In genomic region chr17:13685621-13686020, GRCm38 (mm10) we compare ENCODE assay signal across 17 mouse cellular contexts.
DNase-seq lines count a peak whose midpoint lies in the region; ATAC-seq and TF ChIP-seq lines count a peak whose summit lies in the region.
"Had no signal": no experiment of that assay in that cellular context is flagged by ENCODE, and none has a peak within 500 bp of the region (broad histone marks: within the 10 kb centered on the region; RNA-seq: fewer than 3 reads in every experiment).

No protein-coding gene starts in this region.

- WGBS in kidney, embryonic 14.5 days: 89% methylated on average over 3 of the region's 3 CpGs
- 83% methylated on average over 3 of the region's 3 CpGs for WGBS in thymus, adult 2 months

- no peak overlapping the region for H3K4me3 ChIP-seq in bone marrow macrophage, adult 2 months (ENCODE audit: insufficient read depth, low read length)
- no peak overlapping the region for H3K4me3 ChIP-seq in kidney, embryonic 14.5 days (ENCODE audit: low read length)
- no peak overlapping the region for H3K4me3 ChIP-seq in thymus, adult 2 months (ENCODE audit: control insufficient read depth, insufficient read depth, low read length)
- H3K4me3 ChIP-seq: heart, embryonic 15.5 days; hindbrain, embryonic 15.5 days; liver, embryonic 15.5 days; midbrain, embryonic 15.5 days; neural tube, embryonic 12.5 days had no signal

- H3K27me3 ChIP-seq in kidney, embryonic 14.5 days (ENCODE audit: control insufficient read depth, insufficient read depth, low read length): no peaks in the 10 kb centered on the region
- no peaks in the 10 kb centered on the region for H3K27me3 ChIP-seq in thymus, adult 2 months (ENCODE audit: control insufficient read depth, insufficient read depth, low read length)
- H3K27me3 ChIP-seq: heart, embryonic 15.5 days; hindbrain, embryonic 15.5 days; liver, embryonic 15.5 days; midbrain, embryonic 15.5 days; neural tube, embryonic 12.5 days had no signal

- H3K36me3 ChIP-seq in kidney, embryonic 14.5 days (ENCODE audit: control insufficient read depth, insufficient read depth, low read length): no peaks in the 10 kb centered on the region
- H3K36me3 ChIP-seq in thymus, adult 2 months (ENCODE audit: control insufficient read depth, insufficient read depth, low read length): no peaks in the 10 kb centered on the region
- H3K36me3 ChIP-seq: heart, embryonic 15.5 days; hindbrain, embryonic 15.5 days; liver, embryonic 15.5 days; midbrain, embryonic 15.5 days; neural tube, embryonic 12.5 days had no signal

- no peak overlapping the region for H3K9ac ChIP-seq in kidney, embryonic 14.5 days (ENCODE audit: low read depth, low read length)
- H3K9ac ChIP-seq: heart, embryonic 15.5 days; hindbrain, embryonic 15.5 days; liver, embryonic 15.5 days; midbrain, embryonic 15.5 days; neural tube, embryonic 12.5 days had no signal

- TF ChIP-seq POLR2A in bone marrow macrophage, adult 2 months (IDR thresholded peaks at IDR 0.05; ENCODE audit: borderline replicate concordance, low read depth, low read length): no peak
- no peak for TF ChIP-seq POLR2A in thymus, adult 2 months (IDR thresholded peaks at IDR 0.05; ENCODE audit: control insufficient read depth, extremely low read depth, insufficient read depth, low read length, poor library complexity)

- peak; percentile 61 for DNase-seq in lung, postnatal 36 days
- no peak for DNase-seq in lung, postnatal 4 days
- DNase-seq in thymus, adult 2 months: no peak
- DNase-seq in layer of hippocampus, adult 18-20 months (ENCODE audit: low spot score in 2 of 2): no peak
- DNase-seq: cerebellum, postnatal 10 days; gastrocnemius, postnatal 36 days; kidney, adult 8-10 months; thymus, adult 18-20 months had no signal

- H3K4me2 ChIP-seq in kidney, embryonic 14.5 days (replicated peaks; ENCODE audit: low read depth, low read length): no peak overlapping the region
- H3K4me2 ChIP-seq: heart, embryonic 15.5 days; hindbrain, embryonic 15.5 days; liver, embryonic 15.5 days; midbrain, embryonic 15.5 days; neural tube, embryonic 12.5 days had no signal

- no peak for TF ChIP-seq CTCF in bone marrow macrophage, adult 2 months (IDR thresholded peaks at IDR 0.05; ENCODE audit: low read depth, low read length)
- TF ChIP-seq CTCF in thymus, adult 2 months (IDR thresholded peaks at IDR 0.05; ENCODE audit: borderline replicate concordance, control insufficient read depth, extremely low read depth, insufficient read depth, low read length, poor library complexity): no peak

- ATAC-seq in megakaryocyte, adult 5-6 weeks (ENCODE audit: poor library complexity, severe bottlenecking): peak; percentile 41
- ATAC-seq in kidney, embryonic 14.5 days (ENCODE audit: low FRiP score, low TSS enrichment): no peak
- ATAC-seq: forebrain, embryonic 16.5 days; midbrain, embryonic 15.5 days had no signal

- peaks cover 47% of the 10 kb centered on the region for H3K4me1 ChIP-seq in bone marrow macrophage, adult 2 months (ENCODE audit: control insufficient read depth, insufficient read depth, low read length)
- peaks cover 12% of the 10 kb centered on the region; the same call in 1 of the 2 replicates for H3K4me1 ChIP-seq in kidney, embryonic 14.5 days (ENCODE audit: control insufficient read depth, insufficient read depth, low read length)
- peaks cover 20% of the 10 kb centered on the region for H3K4me1 ChIP-seq in thymus, adult 2 months (replicated peaks; ENCODE audit: control insufficient read depth, insufficient read depth, low read length)

- H3K9me3 ChIP-seq in kidney, embryonic 14.5 days (ENCODE audit: control insufficient read depth, low read length): no peaks in the 10 kb centered on the region
- H3K9me3 ChIP-seq: heart, embryonic 15.5 days; hindbrain, embryonic 15.5 days; liver, embryonic 15.5 days; midbrain, embryonic 15.5 days; neural tube, embryonic 12.5 days had no signal

- H3K27ac ChIP-seq in bone marrow macrophage, adult 2 months (ENCODE audit: insufficient read depth, low read depth, low read length): peak overlapping the region; percentile 98
- no peak overlapping the region for H3K27ac ChIP-seq in kidney, embryonic 14.5 days (ENCODE audit: low read depth, low read length)
- H3K27ac ChIP-seq in thymus, adult 2 months (ENCODE audit: control insufficient read depth, insufficient read depth, low read length): no peak overlapping the region
- H3K27ac ChIP-seq: heart, embryonic 15.5 days; hindbrain, embryonic 15.5 days; liver, embryonic 15.5 days; midbrain, embryonic 15.5 days; neural tube, embryonic 12.5 days had no signal
